Mouse (Mus musculus): ENCODE measurements around the gene Nrp1. TPM values are rescaled to one million over a fixed set of nuclear protein-coding genes. Genes with fewer than 3 reads are reported as not detected.

The Nrp1 gene
- polyA plus RNA-seq, 1 experiment from 2014 or later: 117 TPM

DNA sequence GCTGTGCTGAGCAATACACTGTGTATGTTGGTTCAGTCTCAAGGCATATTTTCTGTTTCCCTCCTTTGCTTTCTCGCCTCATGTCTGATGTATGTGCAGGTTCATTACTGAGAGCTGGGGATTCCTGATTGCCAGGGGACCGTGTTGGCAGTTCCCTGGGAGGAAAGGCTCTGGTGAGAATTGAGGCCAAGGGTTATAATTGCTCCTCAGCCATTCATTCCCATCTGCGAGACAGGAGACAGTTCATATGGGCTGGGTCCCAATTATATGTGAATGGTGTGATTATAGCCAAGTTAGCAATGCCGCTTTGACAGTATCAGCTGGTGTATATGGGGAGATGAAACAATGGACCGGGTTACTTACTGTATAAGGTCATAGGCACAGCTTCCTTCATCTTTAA lies 14.3 kb downstream of the Nrp1 start:
- Histone ChIP-seq H3K4me1 (no peaks in the 10 kb centered on the region), H3K9me3 (no peaks in the 10 kb centered on the region), H3K27me3 (replicated peaks) (no peaks in the 10 kb centered on the region), H3K4me2 (replicated peaks) (no peak overlapping the region), H3K36me3 (0 out of 2 replicates have a peak, but pooled peaks cover 4% of the 10 kb centered on the region), H3K4me3 (no peak overlapping the region), H3K9ac (no peak overlapping the region), H3K27ac (no peak overlapping the region)
- 70% methylated on average over 5 of the region's 5 CpGs for WGBS
- no peak for ATAC-seq (ENCODE audit: low FRiP score, low read depth)

DNA sequence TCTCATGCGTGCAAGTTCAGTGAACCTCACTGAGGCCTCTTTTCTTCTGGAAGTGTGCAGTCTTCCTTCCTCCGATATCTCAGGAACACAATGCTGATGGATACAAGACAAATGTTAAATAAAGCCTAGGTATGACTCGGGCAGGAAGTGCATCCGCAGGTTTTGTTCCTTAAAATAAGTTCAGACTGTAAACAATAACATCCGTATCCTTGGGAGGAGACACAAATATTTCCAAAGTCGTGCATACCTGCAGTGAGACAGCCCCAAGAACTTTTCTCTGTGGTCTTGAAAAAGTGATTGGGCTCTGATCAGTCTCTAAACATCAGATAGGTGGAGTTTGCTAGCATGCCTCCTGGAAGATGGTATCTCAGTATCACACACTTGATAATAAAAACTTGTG lies 15.0 kb downstream of the Nrp1 start:
- Histone ChIP-seq H3K36me3 (0 out of 2 replicates have a peak, but pooled peaks cover 4% of the 10 kb centered on the region), H3K9ac (no peak overlapping the region), H3K27ac (no peak overlapping the region), H3K9me3 (no peaks in the 10 kb centered on the region), H3K4me2 (replicated peaks) (no peak overlapping the region), H3K4me3 (no peak overlapping the region), H3K27me3 (replicated peaks) (no peaks in the 10 kb centered on the region), H3K4me1 (no peaks in the 10 kb centered on the region)
- ATAC-seq (ENCODE audit: low FRiP score, low read depth): no peak
- WGBS: 87% methylated on average over 6 of the region's 6 CpGs

DNA sequence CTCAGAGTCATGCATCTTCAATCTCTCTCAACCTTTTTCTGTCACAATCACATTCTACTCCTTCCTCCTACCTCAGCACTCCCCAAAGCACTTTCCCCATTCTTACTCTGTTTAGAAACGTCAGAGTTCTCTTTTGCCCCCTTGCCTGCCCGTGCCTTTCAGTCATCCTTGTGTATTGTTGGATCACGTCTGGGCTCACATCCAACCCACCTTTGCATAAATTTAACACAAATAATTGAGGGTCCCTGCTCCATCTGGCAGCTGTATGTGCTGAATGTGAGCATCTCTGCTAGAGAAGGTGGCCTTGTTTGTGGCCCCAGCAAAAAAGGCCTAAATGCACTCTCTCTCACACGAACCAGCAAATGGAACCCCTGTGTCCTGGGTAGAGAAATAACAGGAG lies 16.9 kb downstream of the Nrp1 start:
- H3K36me3 ChIP-seq: no peaks in the 10 kb centered on the region
- H3K9me3 ChIP-seq: no peaks in the 10 kb centered on the region
- H3K4me2 ChIP-seq (replicated peaks): no peak overlapping the region
- H3K27me3 ChIP-seq (replicated peaks): no peaks in the 10 kb centered on the region
- no peak overlapping the region for H3K4me3 ChIP-seq
- no peak overlapping the region for H3K27ac ChIP-seq
- no peak overlapping the region for H3K9ac ChIP-seq
- no peaks in the 10 kb centered on the region for H3K4me1 ChIP-seq
- ATAC-seq (ENCODE audit: low FRiP score, low read depth): no peak
- whole genome bisulfite sequencing: 60% methylated on average over 4 of the region's 4 CpGs

DNA sequence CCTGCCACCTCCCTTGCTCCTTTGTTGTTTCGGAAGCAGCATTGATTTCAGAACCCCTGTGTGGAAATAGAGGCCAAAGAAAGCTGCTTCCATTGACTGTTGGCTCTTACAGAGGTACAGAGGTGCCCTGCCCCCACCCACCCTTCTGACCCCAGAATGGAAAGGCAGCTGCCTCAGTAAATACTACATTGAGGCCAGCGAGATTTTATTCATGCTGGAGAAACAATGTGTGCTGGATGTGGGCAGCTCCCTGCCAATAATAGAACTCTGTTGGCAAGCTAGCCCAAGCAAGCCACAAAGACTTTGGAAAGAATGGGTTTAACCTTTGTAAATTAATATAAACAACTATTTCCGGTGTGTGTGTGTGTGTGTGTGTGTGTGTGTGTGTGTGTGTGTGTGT lies 24.8 kb downstream of the Nrp1 start:
- Histone ChIP-seq H3K27me3 (replicated peaks) (no peaks in the 10 kb centered on the region), H3K9ac (no peak overlapping the region), H3K36me3 (no peaks in the 10 kb centered on the region), H3K9me3 (no peaks in the 10 kb centered on the region), H3K4me1 (peaks cover 12% of the 10 kb centered on the region), H3K4me3 (no peak overlapping the region), H3K4me2 (replicated peaks) (no peak overlapping the region), H3K27ac (no peak overlapping the region)
- no peak for ATAC-seq (ENCODE audit: low FRiP score, low read depth)
- 29% methylated on average over 3 of the region's 3 CpGs for WGBS

DNA sequence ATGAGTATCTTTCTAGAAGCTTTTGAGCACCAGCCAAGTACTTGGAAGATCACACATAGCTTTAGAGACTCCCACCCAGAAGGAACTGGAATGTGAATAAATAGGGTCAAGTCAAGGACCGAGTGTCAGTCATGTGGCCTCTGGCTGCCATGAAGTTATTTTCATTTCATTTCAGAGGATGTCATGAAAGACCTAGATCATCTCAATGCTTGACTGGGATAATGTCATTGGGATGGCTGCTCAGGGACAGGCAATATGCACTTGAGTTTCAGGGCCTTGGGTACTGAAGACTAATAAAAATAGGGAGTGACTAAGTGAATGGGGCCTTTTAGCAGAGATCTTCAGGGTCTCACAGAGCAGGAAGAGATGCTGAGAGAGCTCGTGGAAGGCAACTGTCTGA lies 26.0 kb downstream of the Nrp1 start:
- no peak for ATAC-seq (ENCODE audit: low FRiP score, low read depth)
- H3K27me3 ChIP-seq (replicated peaks): no peaks in the 10 kb centered on the region
- 74% methylated on average over 2 of the region's 2 CpGs for WGBS

DNA sequence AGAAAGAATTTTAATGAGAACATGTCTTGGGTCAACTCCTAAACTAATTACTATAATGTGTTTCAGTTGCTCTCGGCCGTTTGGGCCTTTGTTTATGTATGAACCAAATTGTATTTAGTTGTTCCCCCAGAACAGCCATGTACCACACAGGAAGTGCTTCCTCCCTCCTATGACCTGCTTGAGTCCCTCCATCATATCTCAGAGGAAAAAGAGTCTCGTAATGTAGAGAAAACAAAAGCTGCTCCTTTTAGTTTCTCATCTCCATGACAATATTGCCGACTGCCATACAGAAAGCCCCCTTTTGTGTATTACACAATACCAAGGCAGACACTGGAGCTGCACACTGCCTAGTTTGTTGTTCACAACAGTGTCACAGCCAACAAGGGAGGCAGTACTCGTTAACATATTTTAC lies 26.5 kb downstream of the Nrp1 start:
- peaks cover 12% of the 10 kb centered on the region for H3K4me1 ChIP-seq
- no peak for ATAC-seq (ENCODE audit: low FRiP score, low read depth)
- no peak overlapping the region for H3K4me2 ChIP-seq (replicated peaks)
- H3K9me3 ChIP-seq: no peaks in the 10 kb centered on the region
- no peak overlapping the region for H3K4me3 ChIP-seq
- 29% methylated on average over 5 of the region's 5 CpGs for WGBS
- no peaks in the 10 kb centered on the region for H3K36me3 ChIP-seq
- no peak overlapping the region for H3K9ac ChIP-seq
- H3K27ac ChIP-seq: no peak overlapping the region
- H3K27me3 ChIP-seq (replicated peaks): no peaks in the 10 kb centered on the region

More for the DNA sequence above, 26.0 kb downstream of the Nrp1 start:
- no peaks in the 10 kb centered on the region for H3K36me3 ChIP-seq
- H3K4me2 ChIP-seq (replicated peaks): no peak overlapping the region
- no peaks in the 10 kb centered on the region for H3K9me3 ChIP-seq
- H3K4me1 ChIP-seq: peaks cover 12% of the 10 kb centered on the region
- H3K9ac ChIP-seq: no peak overlapping the region
- no peak overlapping the region for H3K4me3 ChIP-seq
- H3K27ac ChIP-seq: no peak overlapping the region

DNA sequence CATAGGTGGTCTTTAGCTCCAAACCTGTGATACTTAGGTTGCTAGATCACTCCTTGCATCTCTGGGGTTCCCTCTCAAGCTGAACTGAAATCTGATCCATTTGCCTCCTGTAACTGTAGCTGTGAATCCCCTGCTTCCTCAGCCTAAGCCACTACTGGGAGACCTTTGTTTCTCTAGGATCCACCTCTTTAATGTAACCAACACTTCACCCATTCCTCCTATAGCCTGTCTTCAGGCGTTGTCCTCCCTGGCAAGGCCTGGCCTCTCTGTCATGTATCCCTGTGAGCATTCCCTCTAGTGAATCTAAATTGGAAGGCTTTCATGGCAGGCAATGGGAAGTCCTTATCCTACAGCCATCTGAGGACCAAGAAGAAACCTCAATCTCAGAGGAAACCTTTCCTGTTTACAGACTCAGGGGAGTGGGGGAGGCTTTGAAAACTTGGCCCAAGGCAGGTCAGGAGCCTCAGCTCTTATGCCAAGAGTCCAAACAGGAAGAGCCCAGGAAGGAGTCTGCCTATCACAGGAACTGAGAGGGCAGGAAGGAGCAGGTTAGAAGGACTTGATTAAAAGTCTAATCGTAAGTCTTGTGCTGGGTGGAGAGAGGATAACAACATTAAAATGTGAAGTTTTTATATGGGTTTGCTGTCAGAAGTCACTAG lies 28.7 kb downstream of the Nrp1 start:
- Histone ChIP-seq H3K4me3 (no peak overlapping the region), H3K9ac (no peak overlapping the region), H3K27ac (no peak overlapping the region), H3K4me2 (replicated peaks) (no peak overlapping the region), H3K36me3 (no peaks in the 10 kb centered on the region), H3K27me3 (replicated peaks) (no peaks in the 10 kb centered on the region), H3K9me3 (no peaks in the 10 kb centered on the region), H3K4me1 (peaks cover 8% of the 10 kb centered on the region)
- no peak for ATAC-seq (ENCODE audit: low FRiP score, low read depth)
- 77% methylated on average over 2 of the region's 2 CpGs for WGBS

DNA sequence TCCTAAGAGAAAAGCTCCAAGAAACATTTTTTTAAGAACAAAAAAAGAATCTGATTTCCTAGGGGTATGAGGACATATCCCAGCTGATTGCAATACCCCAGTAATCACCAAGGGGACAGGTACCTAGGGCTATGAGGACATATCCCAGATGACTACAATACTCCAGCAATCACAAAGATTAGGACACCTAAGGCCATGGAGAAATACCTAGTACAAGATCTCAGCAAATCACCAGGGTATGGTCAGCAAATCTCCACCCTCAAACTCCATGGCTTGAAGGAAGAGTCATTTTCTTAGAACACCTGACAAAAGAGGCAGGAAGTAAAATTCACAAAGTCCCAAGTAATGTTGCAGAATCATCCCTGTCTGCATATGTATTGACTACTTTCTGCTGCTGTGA lies 32.4 kb downstream of the Nrp1 start:
- Histone ChIP-seq H3K4me2 (replicated peaks) (no peak overlapping the region), H3K9me3 (no peaks in the 10 kb centered on the region), H3K4me1 (peaks cover 8% of the 10 kb centered on the region; the same call in 1 of the 2 replicates), H3K27me3 (replicated peaks) (no peaks in the 10 kb centered on the region), H3K36me3 (no peaks in the 10 kb centered on the region), H3K27ac (no peak overlapping the region), H3K9ac (no peak overlapping the region), H3K4me3 (no peak overlapping the region)
- no peak for ATAC-seq (ENCODE audit: low FRiP score, low read depth)

DNA sequence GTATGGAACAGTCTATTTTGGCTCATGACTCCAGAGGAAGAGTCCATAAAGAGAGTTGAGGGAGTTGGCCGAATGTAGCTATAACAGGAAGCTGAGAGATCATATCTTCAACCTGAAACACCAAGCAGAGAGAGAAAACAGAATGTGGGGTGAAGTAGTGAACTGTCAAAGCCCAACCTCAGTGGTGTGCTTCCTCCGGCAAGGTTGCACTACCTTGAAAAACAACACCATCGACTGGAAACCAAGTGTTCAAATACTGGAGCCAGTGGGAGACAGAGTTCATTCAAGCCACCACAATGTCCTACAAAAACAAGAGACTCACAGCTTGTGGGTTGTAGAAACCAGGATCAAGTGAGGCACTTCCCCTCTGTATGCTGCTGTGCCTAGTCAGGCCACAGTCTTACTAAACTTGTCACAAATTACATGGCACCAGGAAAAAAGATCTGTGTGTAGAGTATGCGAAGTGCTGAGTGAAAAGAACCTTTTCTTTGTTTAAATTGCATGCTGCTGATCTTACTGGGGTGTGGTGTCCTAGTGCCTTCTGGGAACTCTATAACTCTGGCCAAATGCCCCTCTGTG lies 32.9 kb downstream of the Nrp1 start:
- peaks cover 8% of the 10 kb centered on the region; the same call in 1 of the 2 replicates for H3K4me1 ChIP-seq
- no peak overlapping the region for H3K9ac ChIP-seq
- no peak overlapping the region for H3K27ac ChIP-seq
- WGBS: 82% methylated on average over 4 of the region's 4 CpGs
- H3K4me3 ChIP-seq: no peak overlapping the region
- no peak for ATAC-seq (ENCODE audit: low FRiP score, low read depth)
- no peaks in the 10 kb centered on the region for H3K36me3 ChIP-seq
- H3K9me3 ChIP-seq: no peaks in the 10 kb centered on the region
- no peak overlapping the region for H3K4me2 ChIP-seq (replicated peaks)
- no peaks in the 10 kb centered on the region for H3K27me3 ChIP-seq (replicated peaks)

DNA sequence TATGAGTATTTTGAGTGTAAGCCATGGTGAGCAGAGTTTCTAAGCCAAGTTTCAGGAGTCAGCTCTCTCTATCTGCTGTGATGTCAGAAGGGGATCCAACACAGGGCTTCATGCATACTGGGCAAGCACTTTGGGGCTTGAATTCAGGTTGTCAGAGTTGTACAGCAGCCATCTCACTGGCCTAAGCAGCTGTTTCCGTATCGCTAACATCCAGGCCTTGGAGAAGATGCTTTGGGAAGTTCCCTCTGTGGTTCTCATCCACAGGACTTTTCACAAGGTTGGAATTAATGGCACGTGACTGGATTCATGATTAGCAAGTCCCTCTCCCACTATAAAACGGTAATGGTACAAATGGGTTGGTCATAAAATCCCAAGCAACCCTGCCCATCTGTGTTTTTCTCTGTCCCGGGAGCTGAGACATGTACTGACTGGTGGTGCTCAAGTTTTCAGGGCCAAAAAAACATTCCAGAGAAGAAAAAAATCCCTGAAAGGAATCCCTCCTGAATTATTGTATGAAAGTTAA lies 36.3 kb downstream of the Nrp1 start:
- Histone ChIP-seq H3K36me3 (no peaks in the 10 kb centered on the region), H3K4me2 (replicated peaks) (no peak overlapping the region), H3K4me3 (no peak overlapping the region), H3K9ac (no peak overlapping the region), H3K27ac (no peak overlapping the region), H3K9me3 (no peaks in the 10 kb centered on the region), H3K4me1 (peaks cover 8% of the 10 kb centered on the region; the same call in 1 of the 2 replicates), H3K27me3 (replicated peaks) (no peaks in the 10 kb centered on the region)
- no peak for ATAC-seq (ENCODE audit: low FRiP score, low read depth)
- WGBS: 62% methylated on average over 5 of the region's 5 CpGs

DNA sequence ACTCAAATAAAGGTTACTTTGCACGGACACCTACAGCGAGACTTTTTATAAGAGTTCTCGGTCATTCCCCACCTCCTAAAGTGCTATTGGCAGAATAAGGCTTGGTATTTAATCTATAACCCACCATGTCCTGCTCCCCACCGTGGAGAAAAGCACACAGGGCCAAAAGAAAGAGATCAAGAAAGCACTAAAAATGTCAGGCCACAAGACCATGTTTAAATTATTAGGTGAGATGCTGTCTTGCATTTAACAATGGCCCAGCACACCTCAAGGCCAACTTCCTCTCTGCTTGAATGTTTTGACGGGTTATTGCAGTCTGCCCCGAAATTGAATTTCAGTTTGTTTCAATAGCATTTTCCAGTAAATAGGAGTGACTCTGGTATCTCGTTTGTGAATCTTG lies 38.6 kb downstream of the Nrp1 start:
- H3K4me2 ChIP-seq (replicated peaks): no peak overlapping the region
- H3K9me3 ChIP-seq: no peaks in the 10 kb centered on the region
- no peak overlapping the region for H3K27ac ChIP-seq
- WGBS: 23% methylated on average over 7 of the region's 7 CpGs
- no peaks in the 10 kb centered on the region for H3K36me3 ChIP-seq
- no peaks in the 10 kb centered on the region for H3K27me3 ChIP-seq (replicated peaks)
- H3K9ac ChIP-seq: no peak overlapping the region
- H3K4me3 ChIP-seq: no peak overlapping the region
- H3K4me1 ChIP-seq: peaks cover 8% of the 10 kb centered on the region; the same call in 1 of the 2 replicates
- ATAC-seq (ENCODE audit: low FRiP score, low read depth): no peak

DNA sequence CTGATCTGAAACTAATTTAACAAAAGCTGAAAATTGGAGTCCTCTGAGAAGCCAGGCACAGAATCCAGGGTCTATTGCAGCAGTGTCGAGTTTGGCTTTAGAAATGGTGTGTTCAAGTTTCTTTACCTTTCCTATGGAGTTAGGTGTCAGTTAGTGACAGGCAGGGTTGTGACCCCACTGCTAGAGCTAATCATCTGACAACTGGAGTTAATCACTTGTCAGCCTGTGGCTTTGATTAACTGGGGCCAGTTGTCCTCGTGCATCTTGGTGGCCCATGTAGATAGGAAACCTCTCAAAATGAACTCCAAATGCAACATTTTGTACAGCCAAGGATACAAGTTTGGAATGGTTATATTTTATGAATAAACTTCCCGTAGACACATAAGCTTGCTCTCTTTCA lies 39.0 kb downstream of the Nrp1 start:
- no peak for ATAC-seq (ENCODE audit: low FRiP score, low read depth)
- H3K27me3 ChIP-seq (replicated peaks): no peaks in the 10 kb centered on the region
- no peak overlapping the region for H3K4me3 ChIP-seq
- H3K9me3 ChIP-seq: no peaks in the 10 kb centered on the region
- peaks cover 8% of the 10 kb centered on the region; the same call in 1 of the 2 replicates for H3K4me1 ChIP-seq
- WGBS: 46% methylated on average over 3 of the region's 3 CpGs
- H3K27ac ChIP-seq: no peak overlapping the region
- H3K9ac ChIP-seq: no peak overlapping the region
- no peak overlapping the region for H3K4me2 ChIP-seq (replicated peaks)
- no peaks in the 10 kb centered on the region for H3K36me3 ChIP-seq
